Mouse (Mus musculus) frontal cortex, adult 2 months (tissue): ENCODE data around the gene Amdhd2. TPM values are rescaled to one million over a fixed set of nuclear protein-coding genes. Genes with fewer than 3 reads are reported as not detected.
A peak's percentile ranks its signal among the peaks of the same experiment; 100 is the strongest.
"Not testable (repeated sequence)": the region's sequence is repeated elsewhere in the genome, so short reads cannot be mapped to it uniquely, and the experiment has no call there.

Source experiments
- DNase-seq, 2 experiments: peaks; one replicate each; pipeline ENCODE4 v3.0.0; 2022; ENCODE audit warnings: low spot score in 1 of 2; ENCODE audit errors: extremely low spot score in 1 of 2
- polyA plus RNA-seq: library from polyadenylated mRNA; depleted of rRNA; stranded (reverse); fragments of >200 nt; gene quantifications from 2 replicates; pipeline ENCODE4 v1.2.3, GENCODE M21; 2012

The Amdhd2 gene
- polyA plus RNA-seq, 1 experiment = 38.9 TPM

- no peak for DNase-seq
Observed at GRCm38 (mm10) chr17:24157526-24157925, 6.0 kb downstream of the Amdhd2 start.

GRCm38 (mm10) chr17:24157121-24157520 lies 6.4 kb downstream of the Amdhd2 start:
- DNase-seq = no peak

- DNase-seq = no peak
Observed at GRCm38 (mm10) chr17:24156394-24156793, 7.2 kb downstream of the Amdhd2 start.

- no peak for DNase-seq
Observed at GRCm38 (mm10) chr17:24155742-24156141, 7.8 kb downstream of the Amdhd2 start.

- no peak for DNase-seq
Observed at GRCm38 (mm10) chr17:24154463-24154862, 9.1 kb downstream of the Amdhd2 start.

GRCm38 (mm10) chr17:24151890-24152563 lies 11.5 kb downstream of the Amdhd2 start:
- DNase-seq = peak in 1 of 2 experiments; percentile 85

GRCm38 (mm10) chr17:24151382-24151781 lies 12.2 kb downstream of the Amdhd2 start:
- DNase-seq = no peak

- DNase-seq = no peak
Observed at GRCm38 (mm10) chr17:24150824-24151223, 12.7 kb downstream of the Amdhd2 start, which contains the start of gene Pdpk1. Pdpk1 (minus strand) TSS chr17:24150924.

GRCm38 (mm10) chr17:24149421-24149820 lies 14.1 kb downstream of the Amdhd2 start:
- no peak for DNase-seq

- DNase-seq = no peak
Observed at GRCm38 (mm10) chr17:24142897-24143296, 20.7 kb downstream of the Amdhd2 start.

GRCm38 (mm10) chr17:24141425-24141920 lies 22.1 kb downstream of the Amdhd2 start:
- DNase-seq = peak; percentile 93 to 97

- DNase-seq = peak in 1 of 2 experiments; percentile 15
Observed at GRCm38 (mm10) chr17:24140845-24141424, 22.6 kb downstream of the Amdhd2 start.

- DNase-seq = no peak
Observed at GRCm38 (mm10) chr17:24139968-24140367, 23.6 kb downstream of the Amdhd2 start.

GRCm38 (mm10) chr17:24139256-24139655 lies 24.3 kb downstream of the Amdhd2 start:
- no peak for DNase-seq

GRCm38 (mm10) chr17:24137226-24137880 lies 26.2 kb downstream of the Amdhd2 start:
- no peak for DNase-seq

- DNase-seq = no peak
Observed at GRCm38 (mm10) chr17:24134062-24134461, 29.5 kb downstream of the Amdhd2 start.

GRCm38 (mm10) chr17:24132919-24133318 lies 30.6 kb downstream of the Amdhd2 start:
- DNase-seq = not testable (repeated sequence)

- no peak for DNase-seq
Observed at GRCm38 (mm10) chr17:24131570-24131969, 32.0 kb downstream of the Amdhd2 start.

GRCm38 (mm10) chr17:24129246-24129645 lies 34.3 kb downstream of the Amdhd2 start:
- DNase-seq = not testable (repeated sequence)

- DNase-seq = no peak
Observed at GRCm38 (mm10) chr17:24127592-24127991, 36.0 kb downstream of the Amdhd2 start.

- no peak for DNase-seq
Observed at GRCm38 (mm10) chr17:24126801-24127200, 36.8 kb downstream of the Amdhd2 start.
